Mouse (Mus musculus): ENCODE data around the gene Itpripl2. TPM values are rescaled to one million over a fixed set of nuclear protein-coding genes. Genes with fewer than 3 reads are reported as not detected.

Gene Itpripl2
- total and polyA plus RNA-seq, 3 experiments: 0.11 TPM; not detected in 2

GRCm38 (mm10) chr7:118522077-118522476 is 30.3 kb upstream of the Itpripl2 start:
- H3K9me3 ChIP-seq (replicated peaks): no peaks in the 10 kb centered on the region
- ATAC-seq (ENCODE audit: extremely low read depth, insufficient number of reproducible peaks, low FRiP score, poor library complexity, severe bottlenecking) (no peak), DNase-seq (ENCODE audit: low spot score) (no peak)
- TF ChIP-seq TAL1 (conservative IDR thresholded peaks at IDR 0.05; ENCODE audit: low read depth, low read length) (no peak), POLR2AphosphoS5 (IDR thresholded peaks at IDR 0.05; ENCODE audit: insufficient replicate concordance, low read depth, low read length) (no peak), CTCF (IDR thresholded peaks at IDR 0.05; ENCODE audit: low read depth, low read length) (no peak), GATA2 (IDR thresholded peaks at IDR 0.05; ENCODE audit: borderline replicate concordance, low read depth, low read length) (no peak), GATA1 (IDR thresholded peaks at IDR 0.05; ENCODE audit: borderline replicate concordance, low read length) (no peak)
- H3K4me1 ChIP-seq (ENCODE audit: insufficient read depth, low read depth, low read length): 0 out of 2 replicates have a peak, but pooled peaks cover 8% of the 10 kb centered on the region
- no peak overlapping the region for H3K4me3 ChIP-seq (ENCODE audit: low read depth, low read length)
- H3K27me3 ChIP-seq (ENCODE audit: insufficient read depth, low read length): peaks cover 8% of the 10 kb centered on the region; the same call in 1 of the 2 replicates
- H3K36me3 ChIP-seq (replicated peaks): peaks cover 46% of the 10 kb centered on the region

DNA sequence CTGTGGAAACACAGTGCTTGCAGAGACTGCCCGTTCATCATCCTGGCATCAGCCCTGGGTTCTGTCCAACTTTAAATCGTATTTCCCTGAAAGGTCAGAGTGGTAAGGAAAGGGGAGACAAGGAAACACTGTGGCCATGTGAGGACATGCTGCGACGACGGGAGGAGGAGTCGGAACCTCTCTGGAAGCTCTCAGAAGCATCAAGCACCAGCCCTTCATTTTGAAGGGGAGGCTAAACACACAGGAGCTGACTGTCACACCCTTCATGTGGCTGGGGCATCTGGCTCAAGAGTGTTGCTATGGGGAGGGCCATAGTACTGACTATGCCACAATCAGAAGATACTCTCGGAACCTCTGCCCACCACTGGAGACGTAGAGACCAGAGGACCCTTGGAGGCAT is 27.9 kb upstream of the Itpripl2 start:
- ATAC-seq (ENCODE audit: extremely low read depth, insufficient number of reproducible peaks, low FRiP score, poor library complexity, severe bottlenecking): no peak
- Histone ChIP-seq H3K36me3 (replicated peaks) (peaks cover 25% of the 10 kb centered on the region), H3K9me3 (replicated peaks) (no peaks in the 10 kb centered on the region), H3K27me3 (ENCODE audit: insufficient read depth, low read length) (peaks cover 8% of the 10 kb centered on the region; the same call in 1 of the 2 replicates), H3K4me1 (ENCODE audit: insufficient read depth, low read depth, low read length) (0 out of 2 replicates have a peak, but pooled peaks cover 8% of the 10 kb centered on the region), H3K4me3 (ENCODE audit: low read depth, low read length) (no peak overlapping the region)
- no peak for DNase-seq (ENCODE audit: low spot score)
- TF ChIP-seq GATA2 (IDR thresholded peaks at IDR 0.05; ENCODE audit: borderline replicate concordance, low read depth, low read length): no peak
- no peak for TF ChIP-seq POLR2AphosphoS5 (IDR thresholded peaks at IDR 0.05; ENCODE audit: insufficient replicate concordance, low read depth, low read length)
- TF ChIP-seq GATA1 (IDR thresholded peaks at IDR 0.05; ENCODE audit: borderline replicate concordance, low read length): no peak
- TF ChIP-seq TAL1 (conservative IDR thresholded peaks at IDR 0.05; ENCODE audit: low read depth, low read length): no peak
- TF ChIP-seq CTCF (IDR thresholded peaks at IDR 0.05; ENCODE audit: low read depth, low read length): no peak

DNA sequence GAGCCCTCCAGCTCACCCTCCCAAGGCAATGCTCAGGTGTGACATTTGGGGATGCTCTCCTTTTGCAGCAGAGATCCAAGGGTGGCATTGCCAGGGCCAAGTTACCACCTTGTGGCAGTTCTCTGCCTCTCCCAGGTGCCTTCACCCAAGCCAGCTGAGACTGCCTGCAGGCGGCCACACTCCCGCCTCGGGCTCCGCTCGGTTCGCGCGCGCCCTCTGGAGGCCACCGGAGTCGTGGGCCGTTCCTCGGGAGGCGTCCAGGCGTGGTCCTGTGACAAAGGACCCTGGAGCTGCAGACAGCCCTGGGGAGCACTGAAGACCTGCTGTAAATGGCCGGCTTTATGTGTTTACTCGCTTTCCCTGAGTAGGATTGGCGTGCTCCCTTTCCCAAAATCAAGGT is 26.9 kb upstream of the Itpripl2 start:
- peak; percentile 72 for DNase-seq (ENCODE audit: low spot score)
- ATAC-seq (ENCODE audit: extremely low read depth, insufficient number of reproducible peaks, low FRiP score, poor library complexity, severe bottlenecking): peak; percentile 34; the same call in 1 of the 2 replicates
- H3K36me3 ChIP-seq (replicated peaks): peaks cover 18% of the 10 kb centered on the region
- no peak for TF ChIP-seq GATA2 (IDR thresholded peaks at IDR 0.05; ENCODE audit: borderline replicate concordance, low read depth, low read length)
- no peak for TF ChIP-seq TAL1 (conservative IDR thresholded peaks at IDR 0.05; ENCODE audit: low read depth, low read length)
- TF ChIP-seq CTCF (IDR thresholded peaks at IDR 0.05; ENCODE audit: low read depth, low read length): peak; percentile 53; the same call in 1 of the 2 replicates
- no peak for TF ChIP-seq GATA1 (IDR thresholded peaks at IDR 0.05; ENCODE audit: borderline replicate concordance, low read length)
- no peak for TF ChIP-seq POLR2AphosphoS5 (IDR thresholded peaks at IDR 0.05; ENCODE audit: insufficient replicate concordance, low read depth, low read length)
- no peaks in the 10 kb centered on the region for H3K9me3 ChIP-seq (replicated peaks)
- H3K27me3 ChIP-seq (ENCODE audit: insufficient read depth, low read length): peaks cover 8% of the 10 kb centered on the region; the same call in 1 of the 2 replicates
- H3K4me3 ChIP-seq (ENCODE audit: low read depth, low read length): no peak overlapping the region
- H3K4me1 ChIP-seq (ENCODE audit: insufficient read depth, low read depth, low read length): 0 out of 2 replicates have a peak, but pooled peaks cover 8% of the 10 kb centered on the region

DNA sequence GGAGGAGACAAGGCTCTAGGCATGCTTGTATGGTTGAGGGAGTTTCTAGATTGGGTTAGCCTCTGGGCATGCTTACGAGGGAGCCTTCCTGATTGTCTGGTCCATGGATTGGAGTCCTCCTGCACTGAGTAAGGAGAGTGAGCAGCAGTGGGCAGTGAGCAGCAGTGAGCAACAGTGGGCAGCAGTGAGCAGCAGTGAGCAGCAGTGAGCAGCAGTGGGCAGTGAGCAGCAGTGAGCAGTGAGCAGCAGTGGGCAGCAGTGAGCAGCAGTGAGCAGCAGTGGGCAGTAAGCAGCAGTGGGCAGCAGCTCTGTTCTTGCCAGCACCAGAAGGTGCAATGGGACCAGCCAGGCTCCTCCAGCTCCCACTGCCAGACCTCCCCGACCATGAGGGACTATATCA is 26.0 kb upstream of the Itpripl2 start:
- DNase-seq (ENCODE audit: low spot score) (no peak), ATAC-seq (ENCODE audit: extremely low read depth, insufficient number of reproducible peaks, low FRiP score, poor library complexity, severe bottlenecking) (no peak)
- H3K4me1 ChIP-seq (ENCODE audit: insufficient read depth, low read depth, low read length): 0 out of 2 replicates have a peak, but pooled peaks cover 8% of the 10 kb centered on the region
- TF ChIP-seq GATA2 (IDR thresholded peaks at IDR 0.05; ENCODE audit: borderline replicate concordance, low read depth, low read length): no peak
- no peaks in the 10 kb centered on the region for H3K9me3 ChIP-seq (replicated peaks)
- H3K36me3 ChIP-seq (replicated peaks): peaks cover 10% of the 10 kb centered on the region
- no peak overlapping the region for H3K4me3 ChIP-seq (ENCODE audit: low read depth, low read length)
- H3K27me3 ChIP-seq (ENCODE audit: insufficient read depth, low read length): peaks cover 8% of the 10 kb centered on the region; the same call in 1 of the 2 replicates

DNA sequence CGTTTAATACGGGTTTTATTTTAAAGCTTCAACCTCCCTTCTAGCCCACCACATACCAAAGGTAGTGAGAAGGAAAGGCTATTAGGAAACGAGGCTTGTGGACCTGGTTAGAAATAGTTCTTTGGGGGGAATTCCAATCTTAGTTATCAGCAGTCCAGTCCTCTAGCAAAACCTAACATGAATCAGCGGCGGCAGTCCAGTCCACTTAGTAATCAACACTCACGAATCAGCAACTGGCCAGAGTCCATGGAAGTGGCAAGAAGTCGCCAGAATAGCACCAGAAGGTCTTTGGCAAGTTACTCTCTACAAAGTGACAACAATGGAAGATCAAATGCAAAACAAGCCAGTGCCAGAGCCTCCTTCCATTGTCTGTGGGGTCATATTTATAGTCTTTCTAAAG is 16.8 kb upstream of the Itpripl2 start:
- no peak for TF ChIP-seq TAL1 (conservative IDR thresholded peaks at IDR 0.05; ENCODE audit: low read depth, low read length)
- TF ChIP-seq GATA1 (IDR thresholded peaks at IDR 0.05; ENCODE audit: borderline replicate concordance, low read length): no peak
- H3K4me3 ChIP-seq (ENCODE audit: low read depth, low read length): no peak overlapping the region

GRCm38 (mm10) chr7:118503844-118504243 is 12.1 kb upstream of the Itpripl2 start:
- no peak overlapping the region for H3K4me3 ChIP-seq (ENCODE audit: low read depth, low read length)
- ATAC-seq (ENCODE audit: extremely low read depth, insufficient number of reproducible peaks, low FRiP score, poor library complexity, severe bottlenecking): no peak
- H3K9me3 ChIP-seq (replicated peaks): no peaks in the 10 kb centered on the region
- no peaks in the 10 kb centered on the region for H3K4me1 ChIP-seq (ENCODE audit: insufficient read depth, low read depth, low read length)
- no peak for TF ChIP-seq TAL1 (conservative IDR thresholded peaks at IDR 0.05; ENCODE audit: low read depth, low read length)
- no peak for TF ChIP-seq CTCF (IDR thresholded peaks at IDR 0.05; ENCODE audit: low read depth, low read length)
- TF ChIP-seq GATA2 (IDR thresholded peaks at IDR 0.05; ENCODE audit: borderline replicate concordance, low read depth, low read length): no peak
- no peak for TF ChIP-seq GATA1 (IDR thresholded peaks at IDR 0.05; ENCODE audit: borderline replicate concordance, low read length)
- no peak for TF ChIP-seq POLR2AphosphoS5 (IDR thresholded peaks at IDR 0.05; ENCODE audit: insufficient replicate concordance, low read depth, low read length)
- no peak for DNase-seq (ENCODE audit: low spot score)
- H3K27me3 ChIP-seq (ENCODE audit: insufficient read depth, low read length): peaks cover 9% of the 10 kb centered on the region; the same call in 1 of the 2 replicates
- no peaks in the 10 kb centered on the region for H3K36me3 ChIP-seq (replicated peaks)

More for the DNA sequence above, 16.8 kb upstream of the Itpripl2 start:
- DNase-seq (ENCODE audit: low spot score) (no peak), ATAC-seq (ENCODE audit: extremely low read depth, insufficient number of reproducible peaks, low FRiP score, poor library complexity, severe bottlenecking) (no peak)
- H3K36me3 ChIP-seq (replicated peaks): no peaks in the 10 kb centered on the region
- H3K27me3 ChIP-seq (ENCODE audit: insufficient read depth, low read length): peaks cover 6% of the 10 kb centered on the region; the same call in 1 of the 2 replicates
- no peaks in the 10 kb centered on the region for H3K4me1 ChIP-seq (ENCODE audit: insufficient read depth, low read depth, low read length)
- no peaks in the 10 kb centered on the region for H3K9me3 ChIP-seq (replicated peaks)

Data from G1E (cell line).